Mouse (Mus musculus): ENCODE measurements around the gene Cfap126. TPM values are rescaled to one million over a fixed set of nuclear protein-coding genes. Genes with fewer than 3 reads are reported as not detected.
"Not testable (repeated sequence)": the region's sequence is repeated elsewhere in the genome, so short reads cannot be mapped to it uniquely, and the experiment has no call there.

Gene Cfap126
- 0.38 and 1.5 TPM in 2 replicates for total RNA-seq (2014; rRNA removed)
- polyA plus RNA-seq (2015; fragmentation: Nextera tagmentation; extraction: Ambion mirVana): 6.0 and 8.1 TPM in 2 replicates

DNA sequence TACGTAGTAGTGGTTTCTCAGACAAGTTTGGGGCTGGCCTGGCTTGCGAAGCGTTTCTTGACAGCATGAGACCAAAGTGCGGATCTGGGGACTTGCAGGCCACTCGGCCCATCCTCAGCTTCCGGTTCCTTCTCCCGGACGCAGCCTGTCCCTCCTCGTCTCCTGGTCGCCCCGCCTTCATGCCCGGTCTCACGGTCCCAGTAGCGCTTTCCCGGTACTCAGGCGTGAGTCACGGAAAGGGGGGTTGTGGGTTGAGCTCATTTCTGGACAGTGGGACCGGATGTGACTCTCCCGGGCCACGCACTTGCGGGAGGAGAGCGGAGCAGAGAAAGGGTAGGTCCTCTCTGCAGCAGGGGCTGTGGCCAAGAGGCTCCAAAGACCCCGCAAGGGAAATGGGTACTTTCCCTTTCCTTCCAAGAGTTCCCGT is at the start of gene Cfap126:
Cfap126 (plus strand) TSS at position 46 of the 427 bp plus-strand sequence.
- Histone ChIP-seq H3K4me2 (ENCODE audit: low read depth, low read length, poor library complexity, severe bottlenecking) (peak within 1 kb of the TSS; percentile 74), H3K4me3 (ENCODE audit: low read depth, low read length) (peak within 1 kb of the TSS; percentile 39), H3K36me3 (ENCODE audit: insufficient read depth, low read length) (no peaks in the 10 kb centered on the region), H3K9me3 (ENCODE audit: low read length) (no peaks in the 10 kb centered on the region), H3K9ac (replicated peaks; ENCODE audit: low read length, poor library complexity, severe bottlenecking) (peak within 1 kb of the TSS; percentile 48), H3K27me3 (ENCODE audit: insufficient read depth, low read length) (no peaks in the 10 kb centered on the region), H3K4me1 (ENCODE audit: insufficient read depth, low read length) (no peaks in the 10 kb centered on the region), H3K27ac (ENCODE audit: low read depth, low read length) (peak within 1 kb of the TSS; percentile 9)
- DNase-seq (ENCODE audit: low spot score) (peak; percentile 52), ATAC-seq (ENCODE audit: low FRiP score) (no peak; the same call in 1 of the 2 replicates)
- WGBS: 1% methylated on average over 24 of the region's 24 CpGs
- no peak for TF ChIP-seq CTCF (IDR thresholded peaks at IDR 0.05)

- peak; percentile 70 for ATAC-seq (ENCODE audit: low FRiP score)
- H3K9ac ChIP-seq (replicated peaks; ENCODE audit: low read length, poor library complexity, severe bottlenecking): 0 out of 2 replicates have a peak within 1 kb of the TSS, but pooled peaks have one; percentile 0
- 2% methylated on average over 41 of the region's 75 CpGs for WGBS
These were observed 49.1 kb upstream of the Cfap126 start, which contains the start of gene Fcgr3 for GRCm38 (mm10) chr1:171064491-171065242. Fcgr3 (minus strand) TSS chr1:171064935.

DNA sequence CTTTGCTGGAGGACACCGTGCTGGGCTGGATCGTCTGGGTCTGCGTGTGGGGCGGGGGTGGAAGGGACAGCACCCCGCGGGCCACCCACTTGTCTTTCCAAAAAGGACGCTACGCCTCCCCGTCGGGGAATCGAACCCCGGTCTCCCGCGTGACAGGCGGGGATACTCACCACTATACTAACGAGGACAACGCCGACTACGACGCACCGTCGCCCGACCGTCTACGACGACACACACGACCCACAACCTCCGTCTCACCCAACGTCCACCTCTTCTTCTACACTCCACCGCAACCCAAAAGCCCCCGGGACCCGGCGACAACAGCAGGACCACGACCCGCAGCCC is 48.5 kb upstream of the Cfap126 start:
- Histone ChIP-seq H3K27me3 (ENCODE audit: insufficient read depth, low read length) (peaks cover 34% of the 10 kb centered on the region), H3K4me3 (ENCODE audit: low read depth, low read length) (peak overlapping the region; percentile 30; the same call in 1 of the 2 replicates), H3K4me2 (ENCODE audit: low read depth, low read length, poor library complexity, severe bottlenecking) (0 out of 2 replicates have a peak overlapping the region, but pooled peaks have one; percentile 28)
- ATAC-seq (ENCODE audit: low FRiP score): peak; percentile 44
- H3K27ac ChIP-seq (ENCODE audit: low read depth, low read length); H3K9ac ChIP-seq (replicated peaks; ENCODE audit: low read length, poor library complexity, severe bottlenecking); H3K9me3 ChIP-seq (ENCODE audit: low read length); H3K4me1 ChIP-seq (ENCODE audit: insufficient read depth, low read length); H3K36me3 ChIP-seq (ENCODE audit: insufficient read depth, low read length); DNase-seq (ENCODE audit: low spot score): not testable (repeated sequence)
- WGBS: 2% methylated on average over 16 of the region's 35 CpGs

More at GRCm38 (mm10) chr1:171064491-171065242, 49.1 kb upstream of the Cfap126 start, which contains the start of gene Fcgr3:
- not testable (repeated sequence) for H3K27ac ChIP-seq (ENCODE audit: low read depth, low read length); H3K4me1 ChIP-seq (ENCODE audit: insufficient read depth, low read length); H3K36me3 ChIP-seq (ENCODE audit: insufficient read depth, low read length); H3K9me3 ChIP-seq (ENCODE audit: low read length)
- peak; percentile 67 for DNase-seq (ENCODE audit: low spot score)
- peak; percentile 55 for TF ChIP-seq CTCF (IDR thresholded peaks at IDR 0.05)
- Histone ChIP-seq H3K27me3 (ENCODE audit: insufficient read depth, low read length) (peaks cover 30% of the 10 kb centered on the region), H3K4me3 (ENCODE audit: low read depth, low read length) (peak within 1 kb of the TSS; percentile 30), H3K4me2 (ENCODE audit: low read depth, low read length, poor library complexity, severe bottlenecking) (peak within 1 kb of the TSS; percentile 40)

DNA sequence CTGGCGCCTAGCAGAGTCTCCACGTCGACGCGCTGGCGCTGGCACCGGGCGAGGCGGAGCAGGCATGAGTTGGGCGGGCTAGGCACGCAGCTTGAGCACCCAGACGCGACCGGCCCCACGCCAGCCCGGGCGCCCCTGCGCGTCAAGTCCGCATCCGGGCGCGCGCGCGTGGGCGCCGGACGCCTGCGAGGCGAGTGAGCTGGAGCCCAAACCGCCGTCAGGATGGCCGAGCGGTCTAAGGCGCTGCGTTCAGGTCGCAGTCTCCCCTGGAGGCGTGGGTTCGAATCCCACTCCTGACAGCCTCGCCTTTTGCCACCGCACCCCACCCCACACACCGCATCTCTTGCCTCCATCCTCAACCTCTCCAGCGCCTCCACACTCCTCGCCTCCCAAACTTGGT is 48.0 kb upstream of the Cfap126 start:
- Histone ChIP-seq H3K4me2 (ENCODE audit: low read depth, low read length, poor library complexity, severe bottlenecking) (peak overlapping the region; percentile 38; the same call in 1 of the 2 replicates), H3K27me3 (ENCODE audit: insufficient read depth, low read length) (peaks cover 34% of the 10 kb centered on the region), H3K4me3 (ENCODE audit: low read depth, low read length) (peak overlapping the region; percentile 28)
- 5% methylated on average over 26 of the region's 45 CpGs for WGBS
- not testable (repeated sequence) for H3K27ac ChIP-seq (ENCODE audit: low read depth, low read length); DNase-seq (ENCODE audit: low spot score); H3K9ac ChIP-seq (replicated peaks; ENCODE audit: low read length, poor library complexity, severe bottlenecking); H3K36me3 ChIP-seq (ENCODE audit: insufficient read depth, low read length); H3K9me3 ChIP-seq (ENCODE audit: low read length); H3K4me1 ChIP-seq (ENCODE audit: insufficient read depth, low read length)
- ATAC-seq (ENCODE audit: low FRiP score): peak; percentile 8

DNA sequence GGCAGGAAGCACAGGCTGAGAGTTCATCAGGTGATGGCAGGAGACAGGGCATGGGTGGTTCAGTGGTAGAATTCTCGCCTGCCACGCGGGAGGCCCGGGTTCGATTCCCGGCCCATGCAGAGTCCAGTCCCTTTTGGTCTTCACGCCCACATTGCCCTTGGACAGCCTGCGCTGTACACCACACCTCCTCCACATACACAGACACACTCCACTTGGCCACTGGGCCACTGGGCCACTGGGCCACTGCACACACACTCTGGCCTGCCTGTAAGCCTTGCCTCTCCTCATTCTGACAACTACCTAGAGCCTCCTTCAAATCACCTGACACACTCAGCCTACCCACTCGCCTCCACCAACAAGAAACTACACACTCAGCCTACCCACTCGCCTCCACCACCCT is 47.1 kb upstream of the Cfap126 start:
- H3K9me3 ChIP-seq (ENCODE audit: low read length); H3K4me3 ChIP-seq (ENCODE audit: low read depth, low read length); H3K27ac ChIP-seq (ENCODE audit: low read depth, low read length); H3K4me2 ChIP-seq (ENCODE audit: low read depth, low read length, poor library complexity, severe bottlenecking); DNase-seq (ENCODE audit: low spot score); H3K9ac ChIP-seq (replicated peaks; ENCODE audit: low read length, poor library complexity, severe bottlenecking); H3K36me3 ChIP-seq (ENCODE audit: insufficient read depth, low read length); H3K4me1 ChIP-seq (ENCODE audit: insufficient read depth, low read length): not testable (repeated sequence)
- 30% methylated on average over 2 of the region's 10 CpGs for WGBS
- peak; percentile 9; the same call in 1 of the 2 replicates for ATAC-seq (ENCODE audit: low FRiP score)
- peaks cover 34% of the 10 kb centered on the region for H3K27me3 ChIP-seq (ENCODE audit: insufficient read depth, low read length)

- not testable (repeated sequence) for ATAC-seq (ENCODE audit: low FRiP score); DNase-seq (ENCODE audit: low spot score); H3K36me3 ChIP-seq (ENCODE audit: insufficient read depth, low read length); H3K4me2 ChIP-seq (ENCODE audit: low read depth, low read length, poor library complexity, severe bottlenecking); H3K9ac ChIP-seq (replicated peaks; ENCODE audit: low read length, poor library complexity, severe bottlenecking); H3K4me3 ChIP-seq (ENCODE audit: low read depth, low read length); H3K9me3 ChIP-seq (ENCODE audit: low read length); H3K27ac ChIP-seq (ENCODE audit: low read depth, low read length); H3K4me1 ChIP-seq (ENCODE audit: insufficient read depth, low read length)
- 62% methylated on average over 5 of the region's 5 CpGs for WGBS
- H3K27me3 ChIP-seq (ENCODE audit: insufficient read depth, low read length): peaks cover 33% of the 10 kb centered on the region
These were observed 45.8 kb upstream of the Cfap126 start for GRCm38 (mm10) chr1:171067928-171068327.

DNA sequence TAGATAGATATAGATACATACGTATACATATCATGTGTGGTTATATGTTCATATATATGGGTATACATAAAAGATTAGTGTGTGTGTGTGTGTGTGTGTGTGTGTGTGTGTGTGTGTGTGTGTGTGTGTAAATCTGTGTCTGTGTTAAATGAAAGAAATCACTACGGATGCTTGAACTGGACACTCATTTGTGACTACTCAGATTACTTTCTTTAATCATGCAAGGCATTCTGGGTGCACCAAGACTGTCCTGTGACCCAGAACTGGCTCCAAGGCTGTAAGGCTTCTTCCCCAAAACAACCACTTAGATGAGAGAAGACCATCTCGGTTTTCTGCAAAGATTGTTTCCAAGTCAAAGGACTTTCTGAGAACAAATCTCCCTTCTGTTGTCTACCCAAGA is 44.2 kb upstream of the Cfap126 start:
- not testable (repeated sequence) for H3K4me1 ChIP-seq (ENCODE audit: insufficient read depth, low read length); H3K36me3 ChIP-seq (ENCODE audit: insufficient read depth, low read length); ATAC-seq (ENCODE audit: low FRiP score); H3K27ac ChIP-seq (ENCODE audit: low read depth, low read length); H3K4me3 ChIP-seq (ENCODE audit: low read depth, low read length); H3K9ac ChIP-seq (replicated peaks; ENCODE audit: low read length, poor library complexity, severe bottlenecking); H3K9me3 ChIP-seq (ENCODE audit: low read length); H3K4me2 ChIP-seq (ENCODE audit: low read depth, low read length, poor library complexity, severe bottlenecking)
- DNase-seq (ENCODE audit: low spot score): peak; percentile 21
- H3K27me3 ChIP-seq (ENCODE audit: insufficient read depth, low read length): peaks cover 21% of the 10 kb centered on the region
- 66% methylated on average over 3 of the region's 3 CpGs for WGBS

GRCm38 (mm10) chr1:171070879-171071278 is 42.8 kb upstream of the Cfap126 start:
- H3K36me3 ChIP-seq (ENCODE audit: insufficient read depth, low read length); H3K9ac ChIP-seq (replicated peaks; ENCODE audit: low read length, poor library complexity, severe bottlenecking); H3K4me1 ChIP-seq (ENCODE audit: insufficient read depth, low read length); ATAC-seq (ENCODE audit: low FRiP score); H3K27ac ChIP-seq (ENCODE audit: low read depth, low read length); DNase-seq (ENCODE audit: low spot score); H3K9me3 ChIP-seq (ENCODE audit: low read length): not testable (repeated sequence)
- Histone ChIP-seq H3K4me3 (ENCODE audit: low read depth, low read length) (peak overlapping the region; percentile 16; the same call in 1 of the 2 replicates), H3K4me2 (ENCODE audit: low read depth, low read length, poor library complexity, severe bottlenecking) (peak overlapping the region; percentile 32; the same call in 1 of the 2 replicates), H3K27me3 (ENCODE audit: insufficient read depth, low read length) (peaks cover 13% of the 10 kb centered on the region)
- 23% methylated on average over 11 of the region's 16 CpGs for WGBS
